Mouse (Mus musculus) thymus, postnatal 4 days (tissue): Measurements from ENCODE around the gene Ptprb.

ENCODE experiments used
- DNase-seq: peaks from one replicate; pipeline ENCODE4 v3.0.0; 2021

Ptprb gene

GRCm38 (mm10) chr10:116382826-116383685, 107.7 kb downstream of the Ptprb start:
- DNase-seq, result no peak

- DNase-seq, result no peak
Measured at GRCm38 (mm10) chr10:116384401-116384800, 109.1 kb downstream of the Ptprb start.

- no peak for DNase-seq
Measured at GRCm38 (mm10) chr10:116386391-116386885, 111.1 kb downstream of the Ptprb start.

DNA sequence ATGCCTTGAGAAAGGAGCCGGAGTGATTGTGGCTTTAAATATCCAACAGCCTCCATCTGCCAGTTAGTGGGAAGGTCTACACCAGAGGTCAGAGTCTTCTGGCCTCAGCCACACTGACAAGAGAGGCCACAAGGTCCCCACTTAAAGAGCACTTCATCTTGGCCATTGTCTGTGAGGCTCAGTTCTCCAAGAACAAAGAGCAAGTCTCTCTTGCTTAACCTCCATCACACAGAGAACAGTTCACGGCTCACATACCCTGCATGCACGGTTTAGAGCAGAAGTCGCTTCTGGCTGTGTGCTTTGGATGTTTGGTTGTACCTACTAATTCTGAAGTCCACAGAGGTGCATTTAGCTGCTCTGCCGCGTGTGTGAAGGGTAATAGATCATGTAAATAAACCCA, 113.5 kb downstream of the Ptprb start:
- no peak for DNase-seq

DNA sequence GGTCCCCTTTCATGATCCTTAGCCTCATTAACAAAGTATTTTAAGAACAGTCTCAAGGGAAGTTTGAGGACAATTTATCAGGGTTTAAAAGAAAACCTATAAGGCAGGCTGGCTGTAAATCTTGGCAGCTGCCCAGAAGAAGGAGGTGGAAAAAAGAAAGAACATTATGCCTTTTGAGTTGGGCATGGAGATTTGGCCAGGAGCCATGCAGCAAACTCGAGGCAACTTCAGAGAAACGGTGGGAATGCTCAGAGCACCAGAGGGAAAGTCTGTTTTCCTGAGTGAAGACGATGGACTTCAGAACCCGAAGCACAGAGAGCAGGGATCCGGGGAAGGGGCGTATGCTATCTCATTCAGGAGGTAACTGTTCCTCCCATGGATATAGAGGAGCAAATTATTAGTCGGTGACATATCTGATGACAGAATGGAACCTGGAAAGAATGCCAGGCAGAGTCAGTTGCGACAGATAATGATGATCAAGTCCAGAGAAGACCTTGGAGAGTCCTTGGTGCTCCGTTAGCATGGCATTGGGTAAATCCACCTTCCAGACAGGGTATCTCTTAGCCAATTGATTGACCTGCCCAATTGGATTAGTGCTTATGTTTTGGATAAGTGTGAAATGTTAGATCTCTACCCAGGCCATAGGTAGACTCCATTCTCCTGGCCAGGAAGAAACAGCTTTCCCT, 118.6 kb downstream of the Ptprb start:
- no peak for DNase-seq

DNA sequence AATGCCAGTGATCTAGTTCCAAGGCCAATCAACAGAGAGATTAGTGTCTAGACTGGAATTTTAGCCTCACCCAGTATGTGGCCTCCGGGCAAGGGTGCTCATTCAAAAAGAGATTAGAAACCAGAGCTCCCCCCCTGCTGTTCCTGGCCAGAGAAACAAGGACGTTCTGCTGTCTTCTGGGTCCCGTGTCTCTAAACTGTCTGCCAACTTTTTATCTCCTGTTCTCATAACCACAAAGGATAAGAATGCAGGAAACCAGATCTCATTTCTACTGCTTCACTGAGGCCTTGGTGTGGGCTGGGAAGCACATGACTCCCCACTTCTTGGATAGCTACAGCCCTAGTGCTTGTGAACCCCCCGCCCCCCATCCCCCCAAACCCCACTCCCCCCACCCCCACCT, 119.3 kb downstream of the Ptprb start:
- no peak for DNase-seq

DNA sequence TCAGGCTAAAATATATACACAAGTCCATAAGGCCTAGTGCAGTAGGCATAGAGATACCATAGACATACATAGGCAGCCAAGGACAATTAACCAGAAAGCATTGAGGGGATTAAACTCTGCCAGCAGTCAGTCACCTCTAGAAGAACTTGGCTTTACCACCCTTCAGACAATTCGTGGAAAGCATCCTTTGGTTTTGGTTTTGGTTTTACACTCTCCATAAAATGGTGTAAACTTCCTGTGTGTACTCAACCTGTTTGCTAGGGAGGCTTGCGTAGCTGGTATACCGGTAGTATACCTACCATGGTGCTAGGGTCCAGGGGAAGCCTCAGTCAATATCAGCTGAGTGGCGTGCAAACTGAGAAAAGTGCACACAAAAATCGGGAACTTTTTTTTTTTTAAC, 121.0 kb downstream of the Ptprb start:
- no peak for DNase-seq

DNA sequence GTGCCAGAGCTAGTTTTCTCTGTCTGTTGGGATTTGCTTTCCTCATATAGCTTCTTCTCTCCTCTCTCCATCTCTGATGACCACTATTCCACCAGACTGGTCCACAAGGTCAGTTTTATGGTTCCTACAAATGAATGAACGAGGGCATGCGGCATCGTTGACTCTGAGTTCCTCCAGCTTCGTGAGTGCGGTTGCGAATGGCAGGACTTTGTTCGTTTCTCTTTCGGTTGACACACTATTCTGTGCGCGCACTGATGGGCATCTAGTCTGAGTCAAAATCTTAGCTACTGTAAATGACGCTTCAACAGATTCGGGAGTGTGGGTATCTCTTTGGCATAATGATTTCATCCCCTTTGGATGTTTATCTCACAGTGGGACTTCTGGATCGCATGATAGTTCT, 121.6 kb downstream of the Ptprb start:
- DNase-seq, result no peak

DNA sequence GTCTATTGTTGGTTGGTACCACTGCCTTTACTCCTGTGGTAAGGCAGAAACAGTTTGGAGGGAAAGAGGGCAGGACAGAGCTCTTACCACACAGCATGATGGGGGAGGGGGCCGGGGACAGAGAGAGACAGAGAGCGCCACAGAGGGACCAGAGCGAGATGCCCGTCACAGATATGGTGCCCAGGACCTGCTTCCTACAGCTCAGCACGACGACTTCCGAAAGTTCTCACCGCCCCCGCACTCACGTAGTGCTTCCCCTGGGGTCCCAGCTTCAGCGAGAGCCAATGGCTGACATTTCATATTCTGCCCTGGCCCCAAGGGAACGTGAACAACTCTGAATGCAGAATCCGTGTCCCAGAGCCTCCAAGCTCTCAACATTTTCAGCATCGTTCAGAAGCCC, 122.2 kb downstream of the Ptprb start:
- peak; percentile 59 for DNase-seq

DNA sequence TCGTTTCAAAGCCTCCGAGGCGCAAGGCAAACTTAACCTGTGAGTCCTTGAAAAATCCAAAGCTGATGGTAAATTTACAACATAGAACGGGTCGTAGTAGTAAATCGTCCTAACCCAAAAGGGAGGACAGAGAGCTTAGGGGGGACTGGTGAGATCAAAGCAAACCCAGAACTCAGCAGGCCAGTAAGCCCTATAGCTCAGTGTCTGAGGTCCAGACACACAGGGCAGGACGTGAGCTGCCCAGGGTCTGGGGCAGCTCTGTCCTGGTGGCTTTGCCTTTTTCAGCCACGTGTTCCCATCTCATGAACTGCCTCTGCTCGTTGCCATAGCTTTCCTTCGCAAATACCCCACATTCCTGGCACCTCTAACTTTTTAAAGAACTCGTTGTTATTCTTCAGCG, 122.7 kb downstream of the Ptprb start:
- no peak for DNase-seq

GRCm38 (mm10) chr10:116402742-116403425, 127.6 kb downstream of the Ptprb start:
- DNase-seq, result no peak

- DNase-seq, result no peak
Measured at GRCm38 (mm10) chr10:116403679-116404078, 128.4 kb downstream of the Ptprb start.

- DNase-seq, result no peak
Measured at GRCm38 (mm10) chr10:116405011-116405410, 129.7 kb downstream of the Ptprb start.

DNA sequence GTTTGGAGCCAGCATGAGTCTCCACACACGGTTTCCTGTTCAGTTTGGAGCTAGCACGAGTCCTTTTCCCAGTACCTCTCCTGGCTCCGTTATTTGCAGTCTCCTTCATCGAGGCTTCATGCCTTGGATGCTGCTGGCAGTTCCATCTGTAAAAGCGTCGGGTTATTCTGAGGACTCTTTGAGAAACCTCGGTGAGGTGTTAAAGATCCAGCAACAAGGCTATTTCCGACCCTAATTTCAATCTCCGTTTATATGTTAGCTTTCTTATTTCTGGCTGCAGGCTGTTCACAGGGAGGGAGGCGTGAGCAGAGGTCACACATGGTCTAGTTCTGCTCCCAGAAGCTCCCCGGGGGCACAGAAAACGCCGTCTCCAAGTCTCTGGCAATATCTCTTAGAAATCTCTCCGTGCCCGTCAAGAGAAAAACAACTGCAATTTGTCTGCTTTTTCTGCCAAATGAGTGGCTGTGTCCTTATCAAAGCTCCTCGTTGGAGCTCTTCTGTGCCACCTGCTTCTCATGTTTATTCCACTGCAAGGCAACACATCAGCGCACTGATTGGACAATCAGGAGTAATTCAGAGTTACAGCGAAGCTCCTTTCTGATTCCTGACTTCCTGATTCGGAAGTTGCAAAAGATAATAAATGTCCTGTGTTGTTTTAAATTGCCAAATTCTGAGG, 132.5 kb downstream of the Ptprb start:
- DNase-seq, result no peak

- DNase-seq, result no peak
Measured at GRCm38 (mm10) chr10:116410826-116411225, 135.5 kb downstream of the Ptprb start.

DNA sequence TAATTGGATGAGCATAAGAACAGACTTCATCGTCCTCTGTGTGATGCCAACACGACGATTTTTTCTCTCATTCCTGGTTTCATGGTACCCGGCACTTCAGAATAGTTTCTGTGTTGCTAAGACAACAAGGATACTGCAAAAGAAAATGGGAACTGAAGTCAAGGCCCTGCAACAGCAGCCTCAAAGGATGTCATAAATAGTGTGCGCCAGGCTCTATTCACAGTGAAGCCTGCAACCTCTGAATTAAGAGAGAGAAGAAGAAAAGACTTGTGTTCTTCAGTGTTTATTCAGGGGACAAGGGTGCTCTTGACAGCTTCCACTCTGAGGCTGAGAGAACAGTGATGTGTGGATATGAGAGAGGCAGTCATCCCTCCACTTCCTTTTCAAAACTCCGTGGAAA, 140.8 kb downstream of the Ptprb start:
- no peak for DNase-seq

DNA sequence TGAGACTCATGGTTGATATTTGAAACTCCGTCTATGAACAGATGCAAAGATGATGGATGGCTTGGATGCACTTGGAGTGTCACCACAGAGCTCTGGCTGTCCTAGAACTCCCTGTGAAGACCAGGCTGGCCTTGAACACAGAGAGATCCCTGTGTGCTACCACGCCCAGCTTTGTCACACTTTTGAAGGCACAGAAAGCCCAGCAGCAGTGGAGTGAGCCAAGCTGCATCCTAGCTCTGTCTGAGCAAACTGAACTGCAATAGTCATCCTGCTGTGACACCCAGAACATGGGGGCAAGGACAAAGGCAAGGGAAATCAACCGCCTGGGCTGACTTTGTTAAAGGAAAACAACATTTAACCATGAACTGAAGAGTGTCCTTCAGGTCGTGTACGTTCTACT, 141.4 kb downstream of the Ptprb start:
- no peak for DNase-seq

DNA sequence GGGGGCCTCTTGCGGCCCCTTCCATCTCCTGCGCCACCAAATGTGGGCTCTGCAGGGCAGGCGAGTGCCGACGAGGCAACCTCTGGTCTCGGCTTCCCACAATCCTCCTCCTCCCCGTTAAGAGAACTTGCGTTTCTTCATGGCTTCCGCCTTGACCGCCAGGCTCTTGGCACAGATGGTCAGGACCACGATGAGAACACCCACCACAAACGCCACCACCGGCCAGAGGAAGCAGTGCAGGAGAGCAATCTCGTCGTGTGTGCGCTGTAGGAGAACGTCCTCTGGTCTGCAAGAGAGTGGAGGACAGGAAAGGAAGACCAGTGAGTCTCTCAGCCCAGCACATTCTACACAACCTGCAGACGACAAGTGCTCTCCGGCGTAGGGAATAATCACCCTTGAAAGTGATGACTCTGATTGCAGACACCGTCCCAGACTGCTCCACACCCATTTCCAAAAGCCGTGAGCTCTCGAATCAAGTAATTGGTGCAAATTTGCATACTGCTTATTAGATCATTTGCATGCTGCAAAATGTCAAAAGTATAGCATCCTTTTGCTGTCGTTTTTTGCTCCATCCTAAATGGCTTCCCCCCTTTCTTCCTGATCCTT, 142.9 kb downstream of the Ptprb start:
- DNase-seq, result no peak

- DNase-seq, result no peak
Measured at GRCm38 (mm10) chr10:116420976-116421375, 145.7 kb downstream of the Ptprb start.

- DNase-seq, result no peak
Measured at GRCm38 (mm10) chr10:116422551-116422950, 147.2 kb downstream of the Ptprb start.

- DNase-seq, result no peak
Measured at GRCm38 (mm10) chr10:116424921-116425320, 149.6 kb downstream of the Ptprb start.

GRCm38 (mm10) chr10:116426176-116426575, 150.9 kb downstream of the Ptprb start:
- DNase-seq, result no peak
